Mouse (Mus musculus): ENCODE results near the gene Pth.

DNA sequence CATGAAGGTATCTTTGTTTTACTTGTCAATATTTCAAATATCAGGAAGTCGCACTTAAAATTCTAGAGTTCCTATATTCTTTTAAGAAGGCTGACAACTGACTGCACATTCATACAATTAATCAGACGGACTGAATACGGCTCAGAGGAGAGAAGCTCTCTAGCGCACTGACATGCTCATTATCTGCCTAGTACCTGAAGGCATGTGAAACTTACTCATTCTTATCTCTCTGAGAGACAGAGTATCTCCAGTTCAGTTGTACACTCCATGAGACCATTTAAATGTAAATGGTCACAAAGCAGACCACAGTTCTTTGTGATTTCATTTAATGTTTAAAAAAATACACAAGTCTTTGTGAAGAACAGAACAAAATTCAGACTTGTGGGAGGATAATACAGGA lies 20.9 kb downstream of the Pth start:
- TF ChIP-seq JUN (IDR thresholded peaks at IDR 0.05; ENCODE audit: insufficient read depth, low read depth, low read length) (no peak), CTCF (conservative IDR thresholded peaks at IDR 0.05 in 1 of 2, IDR thresholded peaks at IDR 0.05 in 1 of 2; ENCODE audit: low read depth in 2 of 2, low read length in 2 of 2) (no peak), NRF1 (IDR thresholded peaks at IDR 0.05; ENCODE audit: low read depth, low read length) (no peak), MAZ (IDR thresholded peaks at IDR 0.05; ENCODE audit: low read depth, low read length) (no peak), RAD21 (IDR thresholded peaks at IDR 0.05; ENCODE audit: low read depth, low read length) (no peak), PAX5 (IDR thresholded peaks at IDR 0.05; ENCODE audit: low read length) (no peak), EP300 (IDR thresholded peaks at IDR 0.05; ENCODE audit: low read length) (no peak), MXI1 (IDR thresholded peaks at IDR 0.05; ENCODE audit: low read depth, low read length) (no peak)
